Mouse (Mus musculus) E14TG2a.4 (cell line): ENCODE results near the gene Noxa1.

Experiments used
- CTCF ChIP-seq: conservative IDR thresholded peaks from 2 replicates; pipeline ENCODE4 v1.5.1; 2014; ENCODE audit warnings: low read length
- POU5F1 ChIP-seq: IDR thresholded peaks from 2 replicates; pipeline ENCODE4 v1.6.1; 2014; ENCODE audit warnings: low read length, borderline replicate concordance

GRCm38 (mm10) chr2:25055409-25056155 lies 39.4 kb downstream of the Noxa1 start:
- no peak for TF ChIP-seq CTCF
- TF ChIP-seq POU5F1, result no peak
